Mouse (Mus musculus) adrenal gland, postnatal 25 days (tissue): ENCODE measurements at regions not wholly inside any gene's neighbourhood (a gene's known extent, or its start where the extent isn't known, plus 50 kb on each side); places are given as distances from the start of the nearest gene placed in this dataset.

Experiments used
- DNase-seq: peaks from one replicate; pipeline ENCODE4 v3.0.0; 2021; ENCODE audit warnings: mixed read lengths

DNA sequence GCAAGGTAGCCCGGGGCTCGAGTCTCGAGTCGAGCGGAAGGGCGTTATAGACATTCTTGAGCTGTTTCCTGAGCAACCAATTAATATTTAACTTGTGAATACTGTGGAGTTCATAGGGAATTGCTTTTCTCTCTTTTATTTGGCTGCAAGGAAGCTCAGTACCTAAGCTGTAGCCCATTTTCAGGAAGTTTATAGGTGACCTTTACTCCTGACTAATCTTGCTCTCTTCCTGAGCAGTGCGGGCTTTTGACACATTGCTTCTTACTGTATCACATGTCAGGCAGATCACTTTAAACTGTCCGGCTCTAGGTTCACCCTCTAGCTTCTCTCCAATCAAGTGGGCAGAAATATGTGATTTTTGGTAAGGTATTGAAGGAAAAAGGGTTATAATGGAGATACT, 51.4 kb upstream of the Pard3b start:
- no peak for DNase-seq
